Mouse (Mus musculus) Patski (cell line): ENCODE data around the gene B4galnt4. TPM values are rescaled to one million over a fixed set of nuclear protein-coding genes. Genes with fewer than 3 reads are reported as not detected.

Experiments
- ATAC-seq: fragments of 100-300 bp; one replicate; pipeline ENCODE4 v1.8.0; 2021
- CTCF ChIA-PET: fragments of 350-600 bp; sonication (Branson Sonifier 250); formaldehyde crosslinking; loops from one replicate; lab custom pipeline; 2022; ENCODE audit warnings: inconsistent platforms; lab: Charles Lee
- POLR2A ChIA-PET: fragments of 350-600 bp; sonication (Branson Sonifier 250); formaldehyde crosslinking; loops from one replicate; lab custom pipeline; 2022; ENCODE audit warnings: antibody characterized with exemption, inconsistent platforms; lab: Charles Lee
- DNase-seq: peaks from one replicate; pipeline ENCODE4 v3.0.0-alpha.2; 2011; ENCODE audit warnings: low read depth, low spot score
- H3K27me3 ChIP-seq: fragments of 371-371 bp; one replicate; pipeline ENCODE4 v1.5.1; 2021
- CTCF ChIP-seq: fragments of 100-300 bp; IDR thresholded peaks from one replicate; pipeline ENCODE4 v1.5.1; 2021
- in situ Hi-C: fragments of 300-500 bp; cut with MboI; formaldehyde crosslinking; loops from 3 replicates; pipeline ENCODE4 v1.11.1; 2018; ENCODE audit warnings: low pct_unique_long_range_greater_than_20kb, mixed read lengths
- polyA plus RNA-seq: library from polyadenylated mRNA; unstranded; gene quantifications from one replicate; pipeline ENCODE4 v1.2.3, GENCODE M21; 2021

B4galnt4 gene
- polyA plus RNA-seq, 1 experiment from 2014 or later, result 2.2 TPM

DNA sequence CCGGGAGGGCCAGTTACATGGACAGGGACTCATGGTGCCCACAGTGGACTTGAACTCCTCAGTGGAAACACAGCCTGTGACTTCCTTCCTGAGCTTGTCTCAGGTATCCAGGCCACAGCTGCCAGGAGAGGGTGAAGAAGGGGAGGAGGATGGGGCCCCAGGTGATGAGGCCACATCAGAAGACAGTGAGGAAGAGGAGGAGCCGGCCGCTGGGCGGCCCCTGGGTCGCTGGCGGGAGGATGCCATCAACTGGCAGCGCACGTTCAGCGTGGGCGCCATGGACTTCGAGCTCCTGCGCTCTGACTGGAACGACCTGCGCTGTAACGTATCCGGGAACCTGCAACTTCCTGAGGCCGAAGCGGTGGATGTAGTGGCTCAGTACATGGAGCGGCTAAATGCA lies 7.4 kb downstream of the B4galnt4 start:
- ATAC-seq (no peak), DNase-seq (no peak)
- in situ Hi-C loops, result no loop called here
- CTCF ChIA-PET, result interaction anchor here (1.2 kb wide), 1 partner anchor 19 kb away, joined by 6 read pairs; no protein-coding TSS in a partner anchor
- TF ChIP-seq CTCF, result no peak
- POLR2A ChIA-PET, result no interaction called here
- peaks cover 4% of the 10 kb centered on the region for H3K27me3 ChIP-seq

DNA sequence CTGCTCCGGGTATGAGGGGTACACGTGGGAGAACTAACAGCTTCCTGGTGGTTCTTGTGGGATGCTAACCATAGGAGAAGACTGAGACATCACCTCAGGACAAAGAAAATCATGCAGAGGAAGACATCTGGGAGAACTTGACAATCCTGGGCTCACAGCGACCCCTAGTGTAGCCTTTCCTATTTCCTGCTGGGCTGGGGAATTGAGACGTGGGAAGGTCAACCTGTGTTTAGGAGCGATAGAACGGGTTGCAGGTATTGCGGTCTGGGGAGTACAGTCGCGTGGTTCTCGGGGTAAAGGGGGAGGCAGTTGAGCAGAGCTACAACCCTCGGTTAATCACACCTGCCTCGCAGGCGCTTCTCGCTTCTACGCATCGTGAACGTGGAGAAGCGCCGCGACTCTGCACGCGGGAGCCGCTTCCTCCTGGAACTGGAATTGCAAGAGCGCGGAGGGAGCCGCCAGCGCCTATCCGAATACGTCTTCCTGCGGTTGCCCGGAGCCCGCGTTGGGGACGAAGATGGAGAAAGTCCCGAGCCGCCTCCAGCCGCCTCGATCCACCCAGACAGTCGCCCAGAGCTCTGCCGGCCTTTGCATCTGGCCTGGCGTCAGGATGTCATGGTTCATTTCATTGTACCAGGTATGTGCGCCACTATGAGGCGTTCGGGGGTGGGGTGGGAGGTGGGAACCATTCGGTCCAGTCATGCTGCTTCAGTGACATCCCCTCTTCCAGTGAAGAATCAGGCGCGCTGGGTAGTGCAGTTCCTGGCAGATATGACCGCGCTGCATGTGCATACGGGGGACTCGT lies 9.4 kb downstream of the B4galnt4 start:
- TF ChIP-seq CTCF, result no peak
- in situ Hi-C loops, result no loop called here
- peaks cover 4% of the 10 kb centered on the region for H3K27me3 ChIP-seq
- DNase-seq (no peak), ATAC-seq (peak; percentile 22)
- ChIA-PET POLR2A (interaction anchor here (0.6 to 1.5 kb wide), 3 partner anchors 14 to 123 kb away, joined by 3 to 7 read pairs (median 3); no protein-coding TSS in a partner anchor), CTCF (interaction anchor here (0.7 to 2.0 kb wide), 15 partner anchors 9 to 118 kb away, joined by 3 to 9 read pairs (median 4); partner anchors contain the start of genes B4galnt4, Pkp3 and Rnh1)

DNA sequence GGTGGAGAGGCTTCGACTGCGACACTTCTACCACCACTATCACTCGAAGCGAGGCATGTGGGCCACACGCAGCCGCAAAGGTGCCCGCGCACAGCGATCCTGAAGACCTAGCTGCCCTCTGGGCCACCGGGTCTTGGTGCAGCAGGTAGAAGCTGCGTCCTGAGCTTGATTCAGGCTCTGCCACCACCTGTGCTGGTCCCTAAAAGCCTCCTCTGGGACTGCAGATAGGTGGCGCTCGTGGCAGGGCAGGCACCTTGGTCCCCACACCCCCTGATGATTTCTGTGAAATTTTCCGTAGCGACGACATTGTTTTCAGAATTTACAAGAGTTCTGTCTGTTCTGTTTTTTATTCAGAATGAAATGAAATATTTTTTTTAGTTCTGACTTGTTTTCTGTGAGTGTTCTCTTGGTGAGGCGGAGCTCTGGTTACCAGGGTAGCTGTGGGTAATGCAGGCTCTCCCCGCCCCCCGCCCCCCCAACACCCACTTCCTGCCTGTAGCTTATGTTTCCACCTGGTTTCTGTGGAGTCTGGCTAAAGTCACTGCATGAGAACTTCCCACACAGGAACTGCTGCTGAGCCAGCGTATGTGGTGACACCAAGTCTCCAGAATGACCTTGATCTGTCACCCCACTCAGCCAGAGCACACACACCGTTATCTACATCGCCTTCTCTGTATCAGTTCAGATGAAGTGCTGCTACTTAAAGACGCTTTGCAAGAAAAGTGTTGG lies 11.3 kb downstream of the B4galnt4 start:
- TF ChIP-seq CTCF, result no peak
- ChIA-PET POLR2A (interaction anchor here (0.8 kb wide), 1 partner anchor 24 kb away, joined by 3 read pairs; no protein-coding TSS in a partner anchor), CTCF (interaction anchor here (0.7 to 1.9 kb wide), 6 partner anchors 11 to 163 kb away, joined by 3 to 5 read pairs (median 3); no protein-coding TSS in a partner anchor)
- in situ Hi-C loops, result no loop called here
- peaks cover 4% of the 10 kb centered on the region for H3K27me3 ChIP-seq
- ATAC-seq (no peak), DNase-seq (no peak)

GRCm38 (mm10) chr7:141073782-141074181 lies 12.9 kb downstream of the B4galnt4 start:
- no peak for TF ChIP-seq CTCF
- H3K27me3 ChIP-seq, result no peaks in the 10 kb centered on the region
- in situ Hi-C loops, result no loop called here
- DNase-seq, result no peak
- CTCF ChIA-PET, result interaction anchor here (0.9 to 1.9 kb wide), 3 partner anchors 8 to 103 kb away, joined by 3 to 4 read pairs (median 3); no protein-coding TSS in a partner anchor
- ATAC-seq, result no peak
- POLR2A ChIA-PET, result no interaction called here

DNA sequence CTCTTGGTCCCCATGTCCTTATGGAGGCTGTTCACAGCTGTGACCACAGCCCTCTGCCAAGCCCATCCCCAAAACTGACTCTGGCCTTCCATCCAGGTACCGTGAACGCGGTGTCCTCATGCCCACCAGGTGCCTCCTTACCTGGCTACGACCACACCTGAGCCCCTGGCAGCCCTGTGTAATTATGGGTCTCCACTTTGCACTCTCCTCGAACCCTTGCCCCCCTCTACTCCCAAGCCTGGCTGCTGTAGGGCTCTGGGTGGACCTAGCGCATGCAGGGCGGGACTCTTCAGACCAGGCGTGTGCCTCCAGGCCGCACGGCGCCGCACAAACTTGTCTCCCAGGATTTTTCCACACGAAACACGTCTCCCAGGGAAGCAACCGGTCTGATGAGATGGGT lies 16.9 kb downstream of the B4galnt4 start, which contains the start of gene Pkp3:
Gene Pkp3 (plus strand): TSS at position 378 of the 400 bp plus-strand sequence.
- ATAC-seq, result no peak
- TF ChIP-seq CTCF, result no peak
- H3K27me3 ChIP-seq, result no peaks in the 10 kb centered on the region
- ChIA-PET CTCF (interaction anchor here (2.0 kb wide), 1 partner anchor 8 kb away, joined by 7 read pairs; no protein-coding TSS in a partner anchor), POLR2A (no interaction called here)
- no peak for DNase-seq
- in situ Hi-C loops, result no loop called here

DNA sequence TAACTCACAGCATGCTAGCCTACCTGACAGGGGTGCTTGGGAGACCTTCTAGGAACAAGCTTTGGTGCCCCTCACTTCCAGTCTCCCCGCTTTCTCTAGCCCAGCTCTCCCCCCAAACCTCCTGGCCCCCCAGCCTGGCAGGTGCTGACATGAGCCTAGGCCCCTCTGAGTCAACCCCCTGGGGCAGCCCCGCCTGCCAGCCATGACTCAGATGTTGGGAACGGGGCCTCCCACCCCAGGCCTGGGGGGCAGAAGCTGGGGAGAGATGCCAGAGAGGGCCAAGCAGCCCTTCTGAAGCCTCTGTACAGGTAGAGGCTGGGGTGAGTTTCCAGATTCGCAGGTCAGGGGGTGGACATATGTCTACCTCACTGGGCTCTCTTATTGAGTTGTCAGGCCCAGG lies 18.0 kb downstream of the B4galnt4 start:
- CTCF ChIA-PET, result interaction anchor here (2.0 kb wide), 1 partner anchor 9 kb away, joined by 7 read pairs; no protein-coding TSS in a partner anchor
- peak; percentile 36 for ATAC-seq
- POLR2A ChIA-PET, result no interaction called here
- in situ Hi-C loops, result no loop called here
- no peak for DNase-seq
- no peak for TF ChIP-seq CTCF
- no peaks in the 10 kb centered on the region for H3K27me3 ChIP-seq

DNA sequence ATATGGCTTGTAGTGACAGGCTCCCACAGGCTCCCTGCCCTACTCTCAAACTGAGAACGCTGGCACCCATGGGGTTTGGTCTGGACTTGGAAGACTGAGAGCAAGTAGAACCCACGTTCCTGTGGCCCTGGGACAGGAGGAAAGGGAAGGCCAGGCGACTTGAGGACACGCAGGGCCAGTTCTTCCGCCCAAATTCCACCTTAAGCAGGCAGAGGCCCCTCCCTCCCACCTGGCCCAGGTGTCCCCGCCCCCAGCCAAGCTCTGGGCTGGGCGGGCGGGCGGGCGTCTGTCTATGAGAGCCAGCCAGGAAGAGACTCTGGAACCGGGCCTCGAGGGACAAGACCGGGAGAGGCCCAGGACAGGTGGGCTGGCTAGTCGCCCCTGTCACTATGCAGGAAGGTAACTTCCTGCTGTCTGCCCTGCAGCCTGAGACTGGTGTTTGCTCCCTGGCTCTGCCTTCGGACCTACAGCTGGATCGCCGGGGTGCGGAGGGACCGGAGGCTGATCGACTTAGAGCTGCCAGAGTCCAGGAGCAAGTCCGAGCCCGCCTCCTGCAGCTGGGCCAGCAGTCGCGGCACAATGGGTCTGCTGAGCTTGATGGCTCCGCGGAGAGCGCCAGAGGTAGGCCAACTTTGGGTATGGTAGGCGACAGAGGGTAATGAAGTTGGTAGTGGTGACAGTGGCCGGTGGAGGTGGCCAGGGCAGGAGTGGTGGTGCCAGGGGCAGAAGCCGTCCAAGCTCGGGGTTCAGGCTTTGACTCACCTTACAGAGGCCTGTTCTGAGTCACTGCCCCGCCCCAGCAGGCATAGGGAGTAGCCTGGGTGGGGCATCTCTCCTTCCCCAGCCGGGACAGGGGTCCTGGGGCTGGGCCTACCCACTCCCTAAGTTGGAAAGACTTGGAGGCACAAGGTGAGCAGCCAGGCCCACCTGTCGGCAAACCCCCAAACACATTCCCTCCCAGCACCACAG lies 18.9 kb downstream of the B4galnt4 start:
- ATAC-seq, result no peak
- DNase-seq, result no peak
- TF ChIP-seq CTCF, result no peak
- POLR2A ChIA-PET, result no interaction called here
- in situ Hi-C loops, result no loop called here
- no peaks in the 10 kb centered on the region for H3K27me3 ChIP-seq
- CTCF ChIA-PET, result interaction anchor here (2.0 kb wide), 1 partner anchor 9 kb away, joined by 7 read pairs; no protein-coding TSS in a partner anchor

- ChIA-PET POLR2A (no interaction called here), CTCF (no interaction called here)
- DNase-seq (no peak), ATAC-seq (no peak)
- H3K27me3 ChIP-seq, result no peaks in the 10 kb centered on the region
- in situ Hi-C loops, result no loop called here
- TF ChIP-seq CTCF, result no peak
These were observed 27.0 kb downstream of the B4galnt4 start for GRCm38 (mm10) chr7:141087894-141088293.

- ChIA-PET POLR2A (no interaction called here), CTCF (no interaction called here)
- TF ChIP-seq CTCF, result no peak
- DNase-seq (no peak), ATAC-seq (no peak)
- in situ Hi-C loops, result no loop called here
- no peaks in the 10 kb centered on the region for H3K27me3 ChIP-seq
These were observed 27.6 kb downstream of the B4galnt4 start for GRCm38 (mm10) chr7:141088473-141088872.

GRCm38 (mm10) chr7:141090228-141090627 lies 29.3 kb downstream of the B4galnt4 start:
- TF ChIP-seq CTCF, result no peak
- CTCF ChIA-PET, result interaction anchor here (0.8 to 1.2 kb wide), 2 partner anchors 18 to 20 kb away, joined by 3 read pairs; no protein-coding TSS in a partner anchor
- no peak for ATAC-seq
- in situ Hi-C loops, result no loop called here
- POLR2A ChIA-PET, result no interaction called here
- H3K27me3 ChIP-seq, result no peaks in the 10 kb centered on the region
- DNase-seq, result no peak
